Comparison of ENCODE assay signal across 26 mouse cellular contexts in the genomic region with DNA sequence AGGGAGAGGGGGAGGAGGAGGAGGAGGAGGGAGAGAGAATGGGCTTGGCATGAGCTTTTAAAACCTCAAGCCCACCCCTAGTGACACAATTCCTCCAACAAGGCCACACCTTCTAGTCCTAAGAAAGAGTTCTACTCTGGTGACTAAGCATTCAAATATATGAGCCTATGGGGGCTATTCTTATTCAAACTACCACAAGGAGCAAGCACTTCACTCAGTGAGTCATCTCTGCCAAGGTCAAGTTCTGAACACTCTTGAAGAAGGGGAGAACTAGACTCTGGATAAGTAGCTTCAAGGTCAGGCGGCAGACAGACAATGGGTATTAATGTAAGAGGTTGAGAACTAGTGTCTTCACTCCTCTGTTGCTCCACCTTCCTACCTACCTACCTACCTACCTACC.
"Had no signal": no experiment of that assay in that cellular context is flagged by ENCODE, and none has a peak within 500 bp of the region (broad histone marks: within the 10 kb centered on the region; RNA-seq: fewer than 3 reads in every experiment).

No protein-coding gene starts in this region.

- H3K27me3 ChIP-seq: heart, embryonic 12.5 days; hindbrain, embryonic 15.5 days; intestine, embryonic 15.5 days; liver, embryonic 12.5 days had no signal

- H3K4me3 ChIP-seq: gastrocnemius, adult 2 months; heart, embryonic 10.5 days; heart, embryonic 12.5 days; hindbrain, embryonic 10.5 days; hindbrain, embryonic 12.5 days; hindbrain, embryonic 15.5 days; intestine, embryonic 15.5 days; layer of hippocampus, adult 2 months; left cerebral cortex, adult 2 months; limb, embryonic 13.5 days; limb, embryonic 15.5 days; liver, embryonic 12.5 days had no signal

- H3K36me3 ChIP-seq: heart, embryonic 10.5 days; heart, embryonic 12.5 days; hindbrain, embryonic 10.5 days; hindbrain, embryonic 12.5 days; hindbrain, embryonic 15.5 days; intestine, embryonic 15.5 days; limb, embryonic 13.5 days; limb, embryonic 15.5 days; liver, embryonic 12.5 days had no signal

- H3K4me2 ChIP-seq: heart, embryonic 12.5 days; hindbrain, embryonic 12.5 days; hindbrain, embryonic 15.5 days; intestine, embryonic 15.5 days; limb, embryonic 13.5 days; limb, embryonic 15.5 days; liver, embryonic 12.5 days had no signal

- H3K4me1 ChIP-seq: heart, embryonic 10.5 days; heart, embryonic 12.5 days; hindbrain, embryonic 10.5 days; hindbrain, embryonic 12.5 days; hindbrain, embryonic 15.5 days; intestine, embryonic 15.5 days; limb, embryonic 13.5 days; limb, embryonic 15.5 days; liver, embryonic 12.5 days had no signal

- ATAC-seq: inflammation-experienced regulatory T-cells, adult 6 months; intestine, embryonic 15.5 days; intestine, postnatal 0 days; liver, embryonic 12.5 days had no signal

- H3K9ac ChIP-seq: heart, embryonic 12.5 days; hindbrain, embryonic 12.5 days; hindbrain, embryonic 15.5 days; intestine, embryonic 15.5 days; limb, embryonic 13.5 days; limb, embryonic 15.5 days; liver, embryonic 12.5 days; liver, embryonic 14.5 days had no signal

- H3K9me3 ChIP-seq: heart, embryonic 10.5 days; heart, embryonic 12.5 days; hindbrain, embryonic 10.5 days; hindbrain, embryonic 12.5 days; hindbrain, embryonic 15.5 days; intestine, embryonic 15.5 days; limb, embryonic 13.5 days; limb, embryonic 15.5 days; liver, embryonic 12.5 days had no signal

- DNase-seq: gastrocnemius, adult 2 months; gastrocnemius, postnatal 10 days; gastrocnemius, postnatal 25 days; heart, adult 18-20 months; heart, postnatal 10 days; heart, postnatal 4 days; kidney, adult 18-20 months; kidney, adult 8-10 months; kidney, postnatal 10 days; kidney, postnatal 25 days; kidney, postnatal 4 days; left cerebral cortex, postnatal 4 days had no signal

- H3K27ac ChIP-seq: gastrocnemius, adult 2 months; heart, embryonic 10.5 days; hindbrain, embryonic 10.5 days; hindbrain, embryonic 12.5 days; hindbrain, embryonic 15.5 days; intestine, embryonic 15.5 days; layer of hippocampus, adult 2 months; left cerebral cortex, adult 2 months; limb, embryonic 13.5 days; limb, embryonic 15.5 days; liver, embryonic 12.5 days; liver, embryonic 14.5 days had no signal
